Mouse (Mus musculus): ENCODE results near the gene Hvcn1. TPM values are rescaled to one million over a fixed set of nuclear protein-coding genes. Genes with fewer than 3 reads are reported as not detected.
A peak's percentile ranks its signal among the peaks of the same experiment; 100 is the strongest.

Hvcn1 gene
- polyA plus RNA-seq, 1 experiment from 2014 or later: 15.8 TPM

GRCm38 (mm10) chr5:122263933-122264905, 57.6 kb downstream of the Hvcn1 start, which contains the start of gene Tctn1:
Tctn1 (minus strand) TSS chr5:122264460.
- H3K27me3 ChIP-seq (replicated peaks; ENCODE audit: low read depth, poor library complexity, severe bottlenecking): no peaks in the 10 kb centered on the region
- no peaks in the 10 kb centered on the region for H3K9me3 ChIP-seq
- H3K27ac ChIP-seq (replicated peaks): peak within 1 kb of the TSS; percentile 93
- peaks cover 9% of the 10 kb centered on the region for H3K4me1 ChIP-seq
- H3K4me3 ChIP-seq: peak within 1 kb of the TSS; percentile 89
- peaks cover 22% of the 10 kb centered on the region for H3K36me3 ChIP-seq (replicated peaks)
- WGBS: 2% methylated on average over 49 of the region's 49 CpGs
- peak; percentile 97 for DNase-seq (ENCODE audit: low spot score)

- H3K27me3 ChIP-seq (replicated peaks; ENCODE audit: low read depth, poor library complexity, severe bottlenecking): no peaks in the 10 kb centered on the region
- peaks cover 13% of the 10 kb centered on the region for H3K36me3 ChIP-seq (replicated peaks)
- no peak overlapping the region for H3K27ac ChIP-seq (replicated peaks)
- no peaks in the 10 kb centered on the region for H3K9me3 ChIP-seq
- H3K4me1 ChIP-seq: peaks cover 9% of the 10 kb centered on the region
- H3K4me3 ChIP-seq: no peak overlapping the region
- 73% methylated on average over 3 of the region's 3 CpGs for WGBS
- DNase-seq (ENCODE audit: low spot score): no peak
Measured at GRCm38 (mm10) chr5:122265187-122265586, 58.6 kb downstream of the Hvcn1 start.

- no peaks in the 10 kb centered on the region for H3K9me3 ChIP-seq
- 95% methylated on average over 2 of the region's 2 CpGs for WGBS
- no peak for DNase-seq (ENCODE audit: low spot score)
Measured at GRCm38 (mm10) chr5:122265942-122266341, 59.3 kb downstream of the Hvcn1 start.

GRCm38 (mm10) chr5:122267136-122267535, 60.5 kb downstream of the Hvcn1 start:
- Histone ChIP-seq H3K9me3 (no peaks in the 10 kb centered on the region), H3K27me3 (replicated peaks; ENCODE audit: low read depth, poor library complexity, severe bottlenecking) (no peaks in the 10 kb centered on the region), H3K4me1 (peaks cover 9% of the 10 kb centered on the region), H3K4me3 (no peak overlapping the region), H3K36me3 (replicated peaks) (no peaks in the 10 kb centered on the region), H3K27ac (replicated peaks) (no peak overlapping the region)
- no peak for DNase-seq (ENCODE audit: low spot score)
- 85% methylated on average over 7 of the region's 7 CpGs for WGBS

More at GRCm38 (mm10) chr5:122265942-122266341, 59.3 kb downstream of the Hvcn1 start:
- Histone ChIP-seq H3K27ac (replicated peaks) (no peak overlapping the region), H3K36me3 (replicated peaks) (peaks cover 5% of the 10 kb centered on the region; the same call in 1 of the 2 replicates), H3K27me3 (replicated peaks; ENCODE audit: low read depth, poor library complexity, severe bottlenecking) (no peaks in the 10 kb centered on the region), H3K4me1 (peaks cover 9% of the 10 kb centered on the region), H3K4me3 (no peak overlapping the region)

- no peaks in the 10 kb centered on the region for H3K36me3 ChIP-seq (replicated peaks)
- H3K4me1 ChIP-seq: peaks cover 9% of the 10 kb centered on the region
- DNase-seq (ENCODE audit: low spot score): peak; percentile 53
- H3K4me3 ChIP-seq: no peak overlapping the region
- WGBS: 31% methylated on average over 5 of the region's 5 CpGs
- no peak overlapping the region for H3K27ac ChIP-seq (replicated peaks)
- no peaks in the 10 kb centered on the region for H3K9me3 ChIP-seq
- no peaks in the 10 kb centered on the region for H3K27me3 ChIP-seq (replicated peaks; ENCODE audit: low read depth, poor library complexity, severe bottlenecking)
Measured at GRCm38 (mm10) chr5:122267899-122268298, 61.3 kb downstream of the Hvcn1 start.

GRCm38 (mm10) chr5:122268858-122269604, 62.4 kb downstream of the Hvcn1 start:
- no peaks in the 10 kb centered on the region for H3K36me3 ChIP-seq (replicated peaks)
- no peaks in the 10 kb centered on the region for H3K9me3 ChIP-seq
- no peaks in the 10 kb centered on the region for H3K4me1 ChIP-seq
- no peak for DNase-seq (ENCODE audit: low spot score)
- no peak overlapping the region for H3K4me3 ChIP-seq
- no peaks in the 10 kb centered on the region for H3K27me3 ChIP-seq (replicated peaks; ENCODE audit: low read depth, poor library complexity, severe bottlenecking)
- no peak overlapping the region for H3K27ac ChIP-seq (replicated peaks)
- WGBS: 68% methylated on average over 12 of the region's 12 CpGs

- H3K4me3 ChIP-seq: no peak overlapping the region
- H3K4me1 ChIP-seq: peaks cover 17% of the 10 kb centered on the region
- H3K27me3 ChIP-seq (replicated peaks; ENCODE audit: low read depth, poor library complexity, severe bottlenecking): no peaks in the 10 kb centered on the region
- H3K36me3 ChIP-seq (replicated peaks): no peaks in the 10 kb centered on the region
- H3K27ac ChIP-seq (replicated peaks): no peak overlapping the region
- 85% methylated on average over 5 of the region's 5 CpGs for WGBS
- no peak for DNase-seq (ENCODE audit: low spot score)
- H3K9me3 ChIP-seq: no peaks in the 10 kb centered on the region
Measured at GRCm38 (mm10) chr5:122272821-122273220, 66.2 kb downstream of the Hvcn1 start.

GRCm38 (mm10) chr5:122274785-122275184, 68.2 kb downstream of the Hvcn1 start:
- no peak overlapping the region for H3K4me3 ChIP-seq
- peaks cover 20% of the 10 kb centered on the region for H3K4me1 ChIP-seq
- no peaks in the 10 kb centered on the region for H3K36me3 ChIP-seq (replicated peaks)
- DNase-seq (ENCODE audit: low spot score): peak; percentile 44
- no peak overlapping the region for H3K27ac ChIP-seq (replicated peaks)
- WGBS: 23% methylated on average over 5 of the region's 5 CpGs
- H3K9me3 ChIP-seq: no peaks in the 10 kb centered on the region
- peaks cover 2% of the 10 kb centered on the region; the same call in 1 of the 2 replicates for H3K27me3 ChIP-seq (replicated peaks; ENCODE audit: low read depth, poor library complexity, severe bottlenecking)

- Histone ChIP-seq H3K4me1 (peaks cover 38% of the 10 kb centered on the region), H3K27me3 (replicated peaks; ENCODE audit: low read depth, poor library complexity, severe bottlenecking) (peaks cover 9% of the 10 kb centered on the region), H3K4me3 (no peak overlapping the region), H3K9me3 (no peaks in the 10 kb centered on the region), H3K36me3 (replicated peaks) (no peaks in the 10 kb centered on the region), H3K27ac (replicated peaks) (no peak overlapping the region)
- no peak for DNase-seq (ENCODE audit: low spot score)
- 86% methylated on average over 7 of the region's 7 CpGs for WGBS
Measured at GRCm38 (mm10) chr5:122278946-122279345, 72.3 kb downstream of the Hvcn1 start.

- peaks cover 37% of the 10 kb centered on the region for H3K4me1 ChIP-seq
- no peaks in the 10 kb centered on the region for H3K36me3 ChIP-seq (replicated peaks)
- no peak for DNase-seq (ENCODE audit: low spot score)
- peaks cover 9% of the 10 kb centered on the region for H3K27me3 ChIP-seq (replicated peaks; ENCODE audit: low read depth, poor library complexity, severe bottlenecking)
- no peaks in the 10 kb centered on the region for H3K9me3 ChIP-seq
- no peak overlapping the region for H3K27ac ChIP-seq (replicated peaks)
- no peak overlapping the region for H3K4me3 ChIP-seq
- WGBS: 81% methylated on average over 12 of the region's 12 CpGs
Measured at GRCm38 (mm10) chr5:122279799-122280421, 73.3 kb downstream of the Hvcn1 start.

GRCm38 (mm10) chr5:122280422-122280826, 73.8 kb downstream of the Hvcn1 start:
- peak overlapping the region; percentile 32 for H3K4me3 ChIP-seq
- H3K27ac ChIP-seq (replicated peaks): 0 out of 2 replicates have a peak overlapping the region, but pooled peaks have one; percentile 30
- DNase-seq (ENCODE audit: low spot score): no peak
- H3K4me1 ChIP-seq: peaks cover 40% of the 10 kb centered on the region
- WGBS: 44% methylated on average over 6 of the region's 6 CpGs
- H3K27me3 ChIP-seq (replicated peaks; ENCODE audit: low read depth, poor library complexity, severe bottlenecking): peaks cover 9% of the 10 kb centered on the region
- no peaks in the 10 kb centered on the region for H3K9me3 ChIP-seq
- no peaks in the 10 kb centered on the region for H3K36me3 ChIP-seq (replicated peaks)

GRCm38 (mm10) chr5:122280827-122281462, 74.3 kb downstream of the Hvcn1 start:
- WGBS: 33% methylated on average over 19 of the region's 19 CpGs

More at GRCm38 (mm10) chr5:122280827-122281462, 74.3 kb downstream of the Hvcn1 start:
- H3K9me3 ChIP-seq: no peaks in the 10 kb centered on the region
- no peaks in the 10 kb centered on the region for H3K36me3 ChIP-seq (replicated peaks)
- peaks cover 9% of the 10 kb centered on the region for H3K27me3 ChIP-seq (replicated peaks; ENCODE audit: low read depth, poor library complexity, severe bottlenecking)
- DNase-seq (ENCODE audit: low spot score): peak; percentile 42
- H3K4me3 ChIP-seq: peak overlapping the region; percentile 32
- H3K4me1 ChIP-seq: peaks cover 45% of the 10 kb centered on the region
- 0 out of 2 replicates have a peak overlapping the region, but pooled peaks have one; percentile 30 for H3K27ac ChIP-seq (replicated peaks)

Measured in embryonic facial prominence, embryonic 10.5 days (tissue).